Mouse (Mus musculus) megakaryocyte, embryonic 14.5 days (primary cell): ENCODE results near the gene Fbxo47.

Experiments
- FLI1 ChIP-seq: IDR thresholded peaks from 2 replicates; pipeline ENCODE4 v1.6.1; 2012; ENCODE audit warnings: low read length, inconsistent platforms, mixed read lengths
- GATA1 ChIP-seq: IDR thresholded peaks from 3 replicates; pipeline ENCODE4 v1.6.1; 2012; ENCODE audit warnings: mixed read lengths, low read length, inconsistent platforms, borderline replicate concordance

GRCm38 (mm10) chr11:97896655-97897054, 12.7 kb upstream of the Fbxo47 start:
- no peak for TF ChIP-seq FLI1
- no peak for TF ChIP-seq GATA1
